Mouse (Mus musculus): ENCODE data around the gene Cwc27. TPM values are rescaled to one million over a fixed set of nuclear protein-coding genes. Genes with fewer than 3 reads are reported as not detected.

The Cwc27 gene
- polyA plus RNA-seq, 1 experiment from 2014 or later: 34.1 TPM

- no peaks in the 10 kb centered on the region for H3K9me3 ChIP-seq (replicated peaks)
- no peaks in the 10 kb centered on the region for H3K4me1 ChIP-seq
- no peak overlapping the region for H3K4me3 ChIP-seq
- no peaks in the 10 kb centered on the region for H3K27me3 ChIP-seq (ENCODE audit: low read depth, poor library complexity, severe bottlenecking)
- H3K27ac ChIP-seq (replicated peaks): no peak overlapping the region
- H3K36me3 ChIP-seq: no peaks in the 10 kb centered on the region
- no peak for DNase-seq (ENCODE audit: low spot score)
- WGBS: 74% methylated on average over 5 of the region's 5 CpGs
Measured at GRCm38 (mm10) chr13:104588383-104588782, 228.6 kb downstream of the Cwc27 start.

Other genes starting within 250 kb of the Cwc27 start
- 20.6 and 22.0 TPM in 2 replicates for gene Srek1ip1, start 24.7 kb downstream of the Cwc27 start, polyA plus RNA-seq (2016; fragmentation: Nextera tagmentation; extraction: Ambion mirVana)
- 0.37 and 0.73 TPM in 2 replicates for gene Shisal2b, start 46.8 kb upstream of the Cwc27 start, polyA plus RNA-seq (2016; fragmentation: Nextera tagmentation; extraction: Ambion mirVana)
- 0.57 and 0.92 TPM in 2 replicates for gene Rgs7bp, start 237.8 kb upstream of the Cwc27 start, polyA plus RNA-seq (2016; fragmentation: Nextera tagmentation; extraction: Ambion mirVana)